Mouse (Mus musculus) MN1 (cell line): ENCODE data around the gene Cyp2w1.
A peak's percentile ranks its signal among the peaks of the same experiment; 100 is the strongest.
"Not testable (repeated sequence)": the region's sequence is repeated elsewhere in the genome, so short reads cannot be mapped to it uniquely, and the experiment has no call there.

Experiments used
- DNase-seq: peaks from one replicate; pipeline ENCODE4 v3.0.0-alpha.2; 2016; ENCODE audit warnings: low spot score

The Cyp2w1 gene

DNA sequence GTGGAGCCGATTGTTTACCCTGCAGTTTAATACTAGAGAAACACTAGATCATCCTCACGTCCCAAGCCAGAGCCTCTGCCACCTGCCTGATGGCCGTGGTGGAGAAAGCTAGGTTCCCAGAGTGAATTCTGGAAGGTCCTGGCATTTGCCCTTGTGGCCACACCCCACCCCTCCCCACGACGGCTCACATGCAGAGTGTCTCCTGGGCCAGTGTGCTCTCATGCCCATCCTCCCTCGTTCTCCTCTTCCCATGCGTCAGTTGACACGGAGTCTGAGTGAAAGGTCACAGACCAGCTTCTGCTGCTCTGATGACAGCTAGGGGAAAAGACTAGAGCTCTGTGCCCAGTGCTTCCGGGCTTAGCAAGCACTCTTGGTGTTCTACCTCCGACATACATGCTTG is 32.1 kb downstream of the Cyp2w1 start:
- peak; percentile 49 for DNase-seq

DNA sequence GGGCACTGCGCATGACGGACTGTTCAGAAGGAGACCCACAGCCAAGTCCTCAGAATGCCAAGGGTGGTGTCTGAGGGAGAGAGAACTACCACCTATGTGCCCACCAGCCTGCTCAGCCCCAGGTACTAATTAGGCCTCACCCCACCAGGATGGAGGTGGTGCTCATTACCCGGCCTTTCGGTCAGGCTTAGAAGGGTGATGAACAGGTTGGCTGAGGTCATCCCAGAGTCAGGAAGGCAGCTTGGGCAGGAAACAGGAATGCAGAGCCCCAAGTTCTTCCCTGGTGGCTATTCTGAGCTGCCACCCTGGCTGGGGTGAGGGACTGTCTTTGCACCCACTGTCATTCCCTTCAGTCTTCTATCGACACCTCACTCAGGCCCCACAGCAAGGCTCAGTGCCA is 33.6 kb downstream of the Cyp2w1 start:
- DNase-seq = no peak

DNA sequence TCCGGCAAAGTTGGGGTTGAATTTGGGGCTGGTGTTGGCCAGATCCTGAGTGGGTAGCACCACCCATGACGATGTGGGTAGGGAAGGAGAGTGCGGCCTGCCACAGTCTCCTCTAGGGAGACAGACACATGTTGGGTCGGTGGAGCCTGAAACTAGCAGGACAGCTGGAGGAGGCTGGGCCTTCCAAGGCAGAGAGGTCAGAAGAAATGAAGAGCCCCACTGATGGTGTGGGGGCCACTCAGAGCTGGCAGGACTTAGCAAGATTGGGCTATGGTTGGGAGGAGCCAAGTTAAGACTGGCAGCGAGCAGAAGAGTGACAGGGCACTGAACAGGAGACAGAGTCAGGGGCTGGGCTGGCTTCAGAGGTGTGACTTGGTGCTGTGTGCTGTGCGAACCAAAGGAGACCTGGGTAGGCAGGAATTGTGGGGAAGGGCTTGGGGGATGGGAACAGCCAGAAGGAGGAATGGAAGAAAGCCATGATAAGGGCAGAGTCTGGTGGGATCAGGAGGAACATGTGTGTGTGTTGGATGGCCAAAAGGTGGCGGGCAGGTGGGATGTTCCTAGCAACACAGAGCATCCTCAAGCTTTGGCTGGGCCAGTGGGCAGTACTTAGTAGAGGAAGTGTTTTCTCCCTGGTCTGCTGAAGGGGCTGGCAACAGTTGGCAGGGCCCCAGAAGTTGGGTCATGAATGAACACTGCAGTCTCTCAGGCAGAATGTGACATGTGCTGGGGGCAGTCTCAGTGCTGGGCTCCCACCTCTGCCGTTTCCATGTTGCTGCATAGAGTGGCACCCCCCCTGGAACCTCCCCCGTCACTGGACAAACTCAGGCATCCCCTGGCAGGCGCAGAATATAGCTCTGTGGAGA is 35.1 kb downstream of the Cyp2w1 start:
- DNase-seq = peak; percentile 69

DNA sequence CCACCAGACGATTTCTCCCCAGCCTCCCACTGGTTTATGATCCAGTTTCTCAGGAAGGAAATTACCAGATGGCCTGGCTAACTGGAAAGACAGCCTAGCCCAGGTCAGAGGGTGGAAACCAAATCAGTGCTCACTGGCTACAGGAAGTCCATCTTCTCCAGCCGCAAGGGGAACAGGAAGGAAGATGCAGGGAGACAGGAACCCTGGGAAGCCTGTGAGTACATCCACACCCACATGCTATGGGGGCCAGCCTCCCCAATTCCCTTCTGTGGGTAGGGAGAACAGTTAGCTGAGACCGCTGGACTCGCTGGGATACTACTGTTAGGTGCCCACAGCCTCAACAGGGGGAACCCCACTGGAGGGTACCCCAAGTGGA is 35.8 kb downstream of the Cyp2w1 start:
- peak; percentile 49 for DNase-seq

DNA sequence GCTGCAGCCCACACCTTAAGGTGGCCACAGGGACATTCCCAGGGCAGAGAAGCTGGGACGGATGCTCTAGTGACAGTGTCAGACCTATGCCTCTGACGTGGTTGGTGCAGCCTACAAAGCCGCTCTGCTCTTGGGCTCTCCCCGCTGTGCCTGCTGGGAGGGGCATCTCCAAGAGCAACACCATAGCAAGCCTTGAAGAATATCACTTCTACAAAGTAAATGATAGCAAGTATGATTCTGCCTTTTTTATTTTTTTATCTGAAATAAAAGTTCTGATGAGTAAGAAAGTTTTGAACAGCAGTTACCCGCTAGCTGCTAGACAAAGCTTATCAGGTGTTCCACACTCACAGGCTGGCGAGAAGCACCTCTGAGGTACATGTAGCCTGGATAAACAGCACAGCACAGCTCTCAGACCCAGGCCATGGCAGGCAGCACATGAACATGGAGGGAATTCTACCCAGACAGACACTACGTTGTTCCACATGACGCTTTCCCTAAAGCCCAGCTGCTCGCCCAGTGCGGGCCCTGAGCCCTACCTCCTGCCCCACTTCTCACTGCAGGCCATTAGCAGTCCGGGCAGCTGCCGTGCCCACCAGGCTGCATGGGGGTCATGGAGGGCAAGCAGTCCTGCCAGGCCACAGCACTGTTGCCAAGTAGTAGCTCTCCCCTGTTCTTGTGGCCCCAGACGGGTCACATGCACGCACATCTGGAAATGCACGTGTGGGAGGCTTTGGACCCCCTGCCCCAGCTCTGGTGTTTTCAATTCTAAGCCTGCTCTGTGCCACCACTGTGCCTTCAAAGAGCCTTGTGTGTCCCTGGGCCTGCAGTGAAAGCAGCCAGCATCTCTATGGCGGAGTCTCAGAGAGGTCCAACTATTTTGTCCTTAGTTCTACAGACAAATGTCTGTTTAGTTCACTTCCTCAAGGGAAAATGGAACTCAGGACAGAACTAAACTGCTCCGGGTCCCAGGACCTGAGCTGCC is 36.6 kb downstream of the Cyp2w1 start:
- DNase-seq = no peak

DNA sequence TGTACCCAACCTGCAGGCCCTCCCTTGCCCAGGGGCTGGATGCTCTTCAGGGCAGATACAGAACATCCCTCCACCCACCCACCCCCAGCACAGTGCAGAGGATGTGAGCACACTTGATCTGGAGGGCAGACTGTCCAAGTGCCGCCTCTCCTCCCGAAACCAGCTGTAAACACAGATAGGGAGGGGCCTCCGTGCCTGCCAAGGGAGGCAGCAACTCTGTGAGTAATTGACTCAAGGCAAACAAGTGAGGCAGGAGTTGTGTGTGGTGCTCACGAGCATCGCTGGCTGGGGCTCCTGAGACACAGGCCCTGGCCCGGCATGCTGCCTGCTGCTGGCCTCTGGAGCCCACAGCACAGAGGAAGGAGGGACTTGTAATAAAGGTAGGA is 37.3 kb downstream of the Cyp2w1 start:
- peak; percentile 75 for DNase-seq

DNA sequence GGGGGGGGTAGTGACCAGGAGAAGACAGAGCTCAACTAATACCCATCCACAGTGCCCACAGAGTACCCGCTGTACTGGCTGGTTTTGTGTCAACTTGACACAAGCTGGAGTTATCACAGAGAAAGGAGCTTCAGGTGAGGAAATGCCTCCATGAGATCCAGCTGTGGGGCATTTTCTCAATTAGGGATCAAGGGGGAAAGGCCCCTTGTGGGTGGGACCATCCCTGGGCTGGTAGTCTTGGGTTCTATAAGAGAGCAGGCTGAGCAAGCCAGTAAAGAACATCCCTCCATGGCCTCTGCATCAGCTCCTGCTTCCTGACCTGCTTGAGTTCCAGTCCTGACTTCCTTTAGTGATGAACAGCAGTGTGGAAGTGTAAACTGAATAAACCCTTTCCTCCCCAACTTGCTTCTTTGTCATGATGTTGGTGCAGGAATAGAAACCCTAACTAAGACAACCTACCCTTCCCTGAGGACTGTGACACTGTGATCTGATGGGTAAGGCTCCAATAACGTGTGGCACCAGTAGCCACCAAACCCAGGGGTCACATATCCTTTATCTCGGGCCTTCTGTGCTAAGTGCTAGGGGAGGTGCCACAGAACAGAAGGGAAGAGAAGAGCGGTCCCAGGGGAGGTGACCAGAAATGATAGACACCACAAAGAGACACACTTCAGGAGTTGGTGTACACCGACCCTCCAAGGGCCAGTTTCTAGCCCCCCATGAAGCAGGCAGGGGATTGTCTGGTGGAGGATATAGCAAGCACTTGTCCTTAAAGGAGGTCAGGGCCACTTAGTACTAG is 38.1 kb downstream of the Cyp2w1 start:
- not testable (repeated sequence) for DNase-seq

DNA sequence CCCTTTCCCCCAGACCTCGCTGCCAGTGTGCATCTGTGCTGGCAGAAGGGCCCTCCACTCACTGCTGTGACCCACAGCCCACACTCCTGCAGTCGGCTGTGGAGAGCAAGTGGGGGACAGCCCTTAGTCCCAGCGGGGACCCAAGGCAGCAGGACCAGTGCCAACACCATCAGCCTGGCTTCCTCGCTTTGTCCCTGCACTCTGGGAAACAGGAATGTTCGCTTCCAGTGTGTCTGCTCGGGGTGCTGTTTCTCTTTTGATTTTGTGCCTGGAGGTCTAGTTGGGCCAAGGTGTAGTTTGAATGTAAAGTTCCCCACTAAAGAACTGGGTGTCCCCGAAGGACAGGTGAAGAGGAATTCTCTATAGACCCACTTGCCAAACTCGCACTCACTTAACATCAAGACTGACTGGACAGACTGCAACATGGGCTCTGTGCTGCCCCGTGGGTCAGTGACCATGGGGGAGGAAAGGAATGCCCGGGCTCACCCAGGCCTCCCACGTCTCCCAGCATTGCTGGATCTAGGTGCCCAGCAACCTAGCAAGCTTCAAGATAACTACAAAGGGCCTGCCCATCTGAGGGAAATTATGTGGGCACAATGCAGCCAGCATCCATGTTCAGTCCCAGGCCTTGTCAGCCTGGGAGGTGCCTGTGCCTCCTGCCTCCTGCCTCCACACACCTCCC is 39.0 kb downstream of the Cyp2w1 start:
- no peak for DNase-seq

DNA sequence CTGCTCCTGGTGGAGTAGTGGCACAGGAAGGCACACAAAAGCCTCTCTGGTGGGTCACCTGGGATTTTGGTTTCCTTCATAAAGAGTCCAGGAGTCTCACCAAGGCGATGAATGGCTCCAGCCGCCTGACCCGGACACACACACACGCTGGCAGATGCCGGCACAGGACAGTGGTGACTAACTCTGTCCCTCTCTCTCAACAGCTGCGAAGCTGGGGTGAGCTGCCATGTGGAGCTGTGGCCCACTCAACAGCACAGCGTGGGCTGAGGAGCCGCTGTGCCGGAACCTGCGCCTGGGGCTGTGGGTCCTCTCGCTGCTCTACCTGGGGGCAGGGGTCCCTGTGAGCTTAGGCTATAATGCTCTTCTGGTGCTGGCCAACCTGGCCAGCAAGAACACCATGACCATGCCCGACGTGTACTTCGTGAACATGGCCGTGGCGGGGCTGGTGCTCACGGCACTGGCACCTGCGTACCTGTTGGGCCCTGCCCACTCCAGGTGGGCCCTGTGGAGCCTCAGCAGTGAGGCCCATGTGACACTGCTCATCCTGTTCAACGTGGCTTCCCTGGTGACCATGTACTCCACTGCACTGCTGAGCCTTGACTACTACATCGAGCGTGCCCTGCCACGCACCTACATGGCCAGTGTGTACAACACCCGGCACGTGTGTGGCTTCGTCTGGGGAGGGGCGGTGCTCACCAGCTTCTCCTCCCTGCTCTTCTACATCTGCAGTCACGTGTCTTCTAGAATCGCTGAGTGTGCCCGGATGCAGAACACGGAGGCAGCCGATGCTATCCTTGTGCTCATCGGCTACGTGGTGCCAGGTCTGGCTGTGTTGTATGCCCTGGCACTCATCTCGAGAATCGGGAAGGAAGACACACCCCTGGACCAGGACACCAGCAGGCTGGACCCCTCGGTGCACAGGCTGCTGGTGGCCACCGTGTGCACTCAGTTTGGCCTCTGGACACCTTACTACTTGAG is 40.1 kb downstream of the Cyp2w1 start:
- no peak for DNase-seq

DNA sequence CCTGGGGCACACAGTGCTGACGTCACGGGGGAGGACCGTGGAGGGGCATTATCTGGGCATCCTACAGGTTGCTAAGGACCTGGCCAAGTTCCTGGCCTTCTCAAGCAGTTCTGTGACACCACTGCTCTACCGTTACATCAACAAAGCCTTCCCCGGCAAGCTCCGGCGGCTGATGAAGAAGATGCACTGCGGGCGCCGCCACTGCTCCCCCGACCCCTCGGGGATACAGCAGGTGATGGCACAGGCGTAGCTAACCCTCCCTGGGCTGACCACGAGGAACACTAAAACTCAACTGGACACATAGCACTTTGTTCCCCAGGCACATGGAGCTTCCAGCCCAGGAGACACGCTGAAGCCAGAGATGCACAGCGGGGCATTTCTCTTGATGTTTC is 40.8 kb downstream of the Cyp2w1 start:
- DNase-seq = no peak

DNA sequence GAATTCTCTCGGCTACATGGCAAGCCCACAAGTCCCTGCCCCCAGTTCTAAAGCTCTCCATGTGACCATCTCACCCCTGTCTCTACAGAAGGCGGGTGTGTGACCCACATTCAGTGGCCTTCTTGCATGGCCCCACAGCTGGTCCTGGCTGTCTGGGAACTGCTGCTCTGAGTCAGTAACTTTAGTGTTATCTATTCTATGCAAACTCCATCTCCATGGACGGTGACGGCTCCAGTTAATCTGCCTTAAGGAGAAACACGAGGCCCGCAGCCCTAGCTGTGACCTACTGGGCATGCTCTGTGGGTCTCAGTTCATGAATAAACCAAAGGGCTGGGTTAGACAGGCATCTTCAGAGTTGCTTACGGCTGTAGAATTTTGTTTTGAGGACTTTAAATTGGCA is 42.0 kb downstream of the Cyp2w1 start:
- no peak for DNase-seq

DNA sequence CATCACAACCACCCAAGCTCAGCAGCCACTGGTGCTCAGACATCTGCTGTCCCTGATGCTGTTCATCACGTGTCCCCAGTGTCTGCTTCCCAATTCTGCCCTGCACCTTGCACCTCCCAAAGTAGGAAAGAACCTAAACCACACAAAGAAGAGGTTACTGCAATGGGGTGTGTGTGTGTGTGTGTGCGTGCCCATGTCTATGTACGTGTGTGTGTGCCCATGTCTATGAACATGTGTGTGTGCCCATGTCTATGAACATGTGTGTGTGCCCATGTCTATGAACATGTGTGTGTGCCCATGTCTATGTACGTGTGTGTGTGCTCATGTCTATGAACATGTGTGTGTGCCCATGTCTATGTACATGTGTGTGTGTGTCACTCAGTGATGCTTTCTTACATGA is 43.1 kb downstream of the Cyp2w1 start:
- no peak for DNase-seq

DNA sequence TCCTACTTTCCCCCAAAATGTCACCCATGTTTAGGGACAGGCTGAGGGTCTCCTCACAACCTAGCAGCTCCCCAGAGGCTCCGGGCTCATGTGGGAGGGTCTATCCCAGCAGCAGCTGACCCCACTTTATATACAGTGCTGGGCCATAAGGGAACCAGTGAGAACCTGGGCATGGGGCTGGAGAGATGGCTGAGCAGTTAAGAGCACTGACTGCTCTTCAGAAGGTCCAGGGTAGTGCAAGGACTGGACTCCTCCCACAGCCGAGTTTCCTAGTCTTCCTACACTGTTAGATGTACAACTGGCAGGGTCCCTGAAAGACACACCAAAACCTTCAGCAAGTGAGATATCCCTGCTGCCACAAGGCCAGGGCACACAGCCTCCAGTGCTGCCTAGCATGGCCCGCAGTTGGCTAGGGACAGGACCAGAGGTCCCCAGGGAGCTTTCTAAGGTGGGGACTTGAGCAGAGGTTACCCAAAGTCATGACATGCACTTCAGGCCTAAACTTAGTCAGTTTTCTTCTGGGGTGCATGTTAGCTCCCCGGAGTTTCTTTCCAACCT is 45.0 kb downstream of the Cyp2w1 start:
- DNase-seq = no peak

DNA sequence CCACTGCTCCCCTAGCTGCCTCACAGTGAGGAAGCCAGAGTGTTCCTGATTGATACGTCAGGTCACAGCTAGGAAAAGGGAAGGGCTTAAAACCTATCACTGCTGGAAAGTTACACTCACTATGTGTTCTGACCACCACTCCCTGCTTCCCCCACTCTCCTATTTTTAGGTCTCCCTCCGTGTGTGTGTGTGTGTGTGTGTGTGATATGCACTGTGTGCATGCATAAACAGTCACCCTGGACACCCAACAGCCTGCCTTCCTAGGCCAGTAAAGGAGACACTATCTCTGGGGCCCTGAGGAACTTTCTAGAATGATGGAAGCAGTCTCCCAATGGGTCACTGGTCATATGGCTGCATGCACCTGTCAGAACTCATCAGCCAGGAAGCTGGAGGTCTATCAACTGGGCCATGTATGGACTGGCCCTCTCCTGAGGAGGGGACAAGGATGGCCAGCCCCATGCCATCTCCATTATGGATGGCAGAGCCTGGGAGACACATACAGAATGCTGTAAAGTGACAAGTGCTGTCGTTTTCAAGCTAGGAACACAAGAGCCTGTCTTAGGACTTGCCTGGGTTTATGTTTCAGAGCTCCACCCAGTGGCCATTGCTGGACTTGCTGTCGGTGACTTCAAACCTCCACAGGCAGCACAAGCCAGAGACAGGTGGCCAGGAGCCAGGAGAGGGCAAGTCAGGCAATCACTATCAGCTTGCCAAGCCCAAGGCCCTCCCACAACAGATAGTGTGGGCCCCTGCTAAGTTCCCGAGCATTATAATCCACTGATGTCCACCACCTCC is 45.7 kb downstream of the Cyp2w1 start:
- peak; percentile 91 for DNase-seq

DNA sequence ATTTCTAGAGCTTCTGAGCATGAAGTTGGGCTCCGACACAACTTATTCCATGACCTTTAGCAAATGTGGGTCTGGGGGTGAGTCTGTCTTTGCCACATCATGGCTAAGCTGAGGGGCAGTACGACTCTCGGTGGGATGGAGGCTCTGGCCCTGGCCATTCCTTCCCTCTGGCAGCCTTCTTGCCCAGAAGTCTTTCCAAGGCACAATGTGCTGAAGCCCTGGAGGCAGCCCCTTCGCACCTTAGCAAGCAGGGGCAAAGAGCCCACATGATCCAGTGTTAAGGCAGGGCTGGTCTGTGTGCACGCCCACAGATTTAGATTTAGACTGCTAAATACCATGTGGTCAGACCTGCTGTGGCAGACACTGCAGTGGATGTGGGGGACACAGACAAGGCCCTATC is 46.4 kb downstream of the Cyp2w1 start:
- no peak for DNase-seq

DNA sequence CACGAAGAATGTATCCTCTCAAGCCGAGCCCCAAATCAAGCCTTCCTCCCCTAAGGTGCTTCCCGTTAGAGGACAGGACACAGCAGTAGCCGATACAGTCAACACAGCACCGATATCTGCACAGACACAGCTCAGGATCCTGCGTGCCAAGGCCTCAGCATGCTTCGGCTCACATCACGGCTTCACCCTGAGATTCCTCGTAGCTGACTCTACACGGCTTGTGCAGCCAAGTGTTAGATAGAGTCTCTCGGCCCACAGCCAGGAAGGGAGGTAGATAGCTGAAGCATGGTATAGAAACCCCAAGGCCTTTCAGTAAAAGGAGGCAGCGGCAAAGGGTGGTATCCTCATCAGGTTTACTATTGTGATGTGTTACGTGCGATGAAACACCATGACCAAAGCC is 47.6 kb downstream of the Cyp2w1 start:
- no peak for DNase-seq

DNA sequence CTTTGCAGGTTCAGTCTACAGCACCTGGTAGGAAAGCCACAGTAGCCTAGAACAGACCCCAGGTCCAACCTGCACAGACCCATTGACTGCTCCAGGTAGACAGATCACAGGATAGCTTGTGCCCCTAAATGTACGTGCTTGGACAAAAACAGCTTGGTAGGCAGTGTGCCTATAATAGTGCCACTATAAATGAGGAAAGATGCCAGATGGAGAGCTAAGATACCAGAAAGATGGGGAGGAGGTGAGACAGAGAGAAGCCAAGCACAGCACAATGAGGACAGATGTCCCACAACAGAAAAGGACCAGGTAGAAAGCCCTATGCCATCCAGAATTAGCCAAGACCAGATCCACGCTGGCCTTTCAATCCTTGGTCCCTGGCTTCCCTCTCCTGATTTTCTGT is 49.7 kb downstream of the Cyp2w1 start:
- no peak for DNase-seq

DNA sequence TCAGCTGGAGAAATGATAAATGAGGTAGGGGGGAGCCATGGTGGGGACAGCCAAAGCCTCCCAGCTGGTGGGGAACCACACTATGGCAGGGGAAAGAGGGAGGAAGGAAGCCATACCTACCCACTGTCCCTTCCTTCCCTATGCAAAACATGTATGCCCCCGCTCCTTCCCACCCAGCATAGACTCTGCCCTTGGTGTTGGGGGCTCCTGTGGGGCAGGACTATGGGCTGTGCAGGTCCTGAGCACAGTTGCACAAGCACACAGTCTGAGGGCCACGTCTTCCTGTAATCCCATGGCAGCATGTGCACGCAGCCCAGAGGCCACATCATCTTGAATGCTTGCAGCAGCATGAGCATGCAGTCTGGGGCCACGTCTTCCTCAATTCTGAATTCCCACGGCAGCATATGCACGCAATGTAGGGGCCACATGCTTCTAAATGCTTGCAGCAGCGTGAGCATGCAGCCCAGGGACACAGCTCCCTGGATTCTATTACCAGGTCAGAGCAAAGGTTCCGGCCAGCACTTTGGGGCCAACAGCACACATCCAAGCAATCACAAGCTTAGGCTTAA is 51.4 kb downstream of the Cyp2w1 start:
- no peak for DNase-seq
